Mouse (Mus musculus): ENCODE data around the gene Fbxo8.

The Fbxo8 gene

GRCm38 (mm10) chr8:56615005-56615404, 64.1 kb downstream of the Fbxo8 start:
- 8% methylated on average over 5 of the region's 5 CpGs for WGBS

GRCm38 (mm10) chr8:56616260-56616659, 65.4 kb downstream of the Fbxo8 start:
- 35% methylated on average over 7 of the region's 7 CpGs for WGBS

GRCm38 (mm10) chr8:56617271-56617670, 66.4 kb downstream of the Fbxo8 start:
- WGBS: 98% methylated on average over 6 of the region's 6 CpGs

GRCm38 (mm10) chr8:56619056-56619455, 68.2 kb downstream of the Fbxo8 start:
- WGBS: 43% methylated on average over 4 of the region's 4 CpGs

- 12% methylated on average over 9 of the region's 9 CpGs for WGBS
Measured at GRCm38 (mm10) chr8:56619571-56619970, 68.7 kb downstream of the Fbxo8 start.

- 28% methylated on average over 10 of the region's 10 CpGs for whole genome bisulfite sequencing
Measured at GRCm38 (mm10) chr8:56620691-56621090, 69.8 kb downstream of the Fbxo8 start.

GRCm38 (mm10) chr8:56621093-56621492, 70.2 kb downstream of the Fbxo8 start:
- WGBS: 45% methylated on average over 4 of the region's 4 CpGs

- WGBS: 9% methylated on average over 18 of the region's 18 CpGs
Measured at GRCm38 (mm10) chr8:56622470-56623024, 71.7 kb downstream of the Fbxo8 start.

GRCm38 (mm10) chr8:56623346-56623745, 72.5 kb downstream of the Fbxo8 start:
- 24% methylated on average over 10 of the region's 10 CpGs for WGBS

GRCm38 (mm10) chr8:56629160-56629559, 78.3 kb downstream of the Fbxo8 start:
- WGBS: 31% methylated on average over 4 of the region's 4 CpGs

- 78% methylated on average over 6 of the region's 6 CpGs for WGBS
Measured at GRCm38 (mm10) chr8:56639277-56639676, 88.4 kb downstream of the Fbxo8 start.

All from cerebral cortex, adult 2 months (tissue).